Mouse (Mus musculus) T-helper 1 cell (primary cell): Measurements from ENCODE around the gene Ntn1.

Experiments
- in situ Hi-C: fragments of 300-600 bp; cut with MboI, MseI; formaldehyde crosslinking; loops from one replicate; pipeline ENCODE4 v1.15.1; 2025; ENCODE audit warnings: high pct_unique_total_duplicates

Gene Ntn1

DNA sequence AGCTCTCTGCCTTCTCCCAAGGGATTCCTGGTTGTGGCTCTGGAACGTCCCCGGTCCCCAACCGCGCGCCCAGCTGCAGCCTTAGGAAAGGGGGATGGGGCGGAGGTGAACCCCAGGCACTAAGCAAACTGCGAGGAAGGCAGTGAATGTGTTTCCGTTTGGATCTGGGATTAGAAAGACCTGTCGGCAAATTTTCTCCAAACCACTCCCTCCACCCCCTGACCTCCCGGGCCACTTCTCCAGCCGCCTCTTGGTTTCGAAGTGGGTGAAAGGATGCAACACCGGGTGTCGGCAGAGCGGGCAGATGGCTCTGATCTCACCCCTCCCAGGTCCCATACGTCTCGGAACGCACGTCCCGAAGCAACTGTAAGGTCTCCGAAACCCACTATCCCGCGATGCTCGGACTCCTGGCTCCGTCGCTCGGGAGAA is 16.0 kb downstream of the Ntn1 start:
- in situ Hi-C loops, result no loop called here

DNA sequence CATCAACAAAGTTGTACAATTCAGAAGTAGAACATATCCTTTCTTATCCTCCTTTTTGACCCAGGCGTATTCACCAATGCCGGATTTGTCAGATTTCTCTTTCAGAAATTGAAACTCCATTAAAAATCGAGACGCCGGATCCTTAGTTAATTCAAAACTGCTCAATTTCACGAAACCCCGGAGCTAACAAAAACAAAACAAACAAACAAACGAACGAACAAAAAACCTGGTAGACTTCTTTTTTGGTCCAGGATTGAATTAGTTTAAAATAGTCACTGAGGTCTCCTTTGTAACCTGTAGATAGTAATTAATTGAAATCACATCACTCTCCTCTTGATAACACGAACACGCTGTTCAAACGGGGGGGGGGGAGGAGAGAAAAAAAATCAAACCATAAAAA is 16.5 kb downstream of the Ntn1 start:
- in situ Hi-C loops, result no loop called here

DNA sequence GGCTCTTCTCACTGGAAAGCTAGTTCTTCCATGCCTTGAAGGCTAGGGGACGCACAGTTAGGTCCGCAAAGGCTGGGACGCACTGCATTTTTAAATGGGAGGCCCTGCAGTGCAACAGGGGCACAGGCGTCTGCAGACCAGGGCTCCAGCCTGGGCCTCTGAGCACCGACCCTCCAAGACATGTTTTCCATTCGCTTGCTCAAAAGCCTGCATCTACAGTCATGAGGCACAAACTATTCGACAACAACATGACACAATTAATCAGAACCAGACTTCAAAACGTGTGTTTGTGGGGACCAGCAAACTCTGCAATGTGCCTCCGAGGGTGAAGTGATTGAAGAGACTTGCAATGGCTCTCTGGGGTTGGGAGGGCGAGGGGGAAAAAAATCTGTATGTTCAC is 17.1 kb downstream of the Ntn1 start:
- in situ Hi-C loops, result no loop called here

DNA sequence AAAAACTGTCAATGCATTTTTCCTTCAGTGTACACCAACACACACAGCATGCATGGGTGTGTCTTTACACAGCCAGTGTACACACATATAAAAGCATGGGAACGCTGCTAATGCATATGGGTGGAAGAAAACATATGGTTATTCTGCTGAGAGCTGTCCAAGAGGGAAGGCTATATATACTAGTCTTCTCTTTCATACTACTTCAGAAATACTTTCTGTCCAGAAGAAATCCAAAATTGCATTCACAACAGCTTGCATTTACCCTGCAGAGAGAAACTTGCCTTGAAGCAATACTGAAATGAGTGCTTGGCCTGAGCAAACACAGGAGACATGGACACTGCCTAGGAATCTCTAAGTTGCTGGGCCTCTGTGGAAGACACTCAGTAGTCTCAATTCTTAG is 18.8 kb downstream of the Ntn1 start:
- in situ Hi-C loops, result no loop called here

DNA sequence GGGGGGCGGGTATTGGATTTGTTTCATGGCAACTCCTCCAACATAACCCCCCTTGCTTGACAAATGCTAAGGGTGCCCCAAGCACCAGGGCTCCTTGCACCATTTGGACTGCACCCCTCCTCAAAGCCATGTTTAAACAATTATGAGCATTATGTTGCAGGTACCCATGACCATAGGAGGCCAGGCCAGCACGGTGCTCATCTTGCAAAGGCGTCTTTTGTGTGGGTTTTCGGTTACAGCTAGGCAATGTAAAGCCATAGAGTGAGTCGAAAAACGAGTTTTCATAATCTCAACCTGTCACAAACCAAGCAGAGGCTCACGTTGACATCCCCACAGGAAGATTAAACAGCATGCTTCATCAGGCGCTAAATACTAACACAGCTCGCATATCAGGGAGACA is 19.3 kb downstream of the Ntn1 start:
- in situ Hi-C loops, result no loop called here

DNA sequence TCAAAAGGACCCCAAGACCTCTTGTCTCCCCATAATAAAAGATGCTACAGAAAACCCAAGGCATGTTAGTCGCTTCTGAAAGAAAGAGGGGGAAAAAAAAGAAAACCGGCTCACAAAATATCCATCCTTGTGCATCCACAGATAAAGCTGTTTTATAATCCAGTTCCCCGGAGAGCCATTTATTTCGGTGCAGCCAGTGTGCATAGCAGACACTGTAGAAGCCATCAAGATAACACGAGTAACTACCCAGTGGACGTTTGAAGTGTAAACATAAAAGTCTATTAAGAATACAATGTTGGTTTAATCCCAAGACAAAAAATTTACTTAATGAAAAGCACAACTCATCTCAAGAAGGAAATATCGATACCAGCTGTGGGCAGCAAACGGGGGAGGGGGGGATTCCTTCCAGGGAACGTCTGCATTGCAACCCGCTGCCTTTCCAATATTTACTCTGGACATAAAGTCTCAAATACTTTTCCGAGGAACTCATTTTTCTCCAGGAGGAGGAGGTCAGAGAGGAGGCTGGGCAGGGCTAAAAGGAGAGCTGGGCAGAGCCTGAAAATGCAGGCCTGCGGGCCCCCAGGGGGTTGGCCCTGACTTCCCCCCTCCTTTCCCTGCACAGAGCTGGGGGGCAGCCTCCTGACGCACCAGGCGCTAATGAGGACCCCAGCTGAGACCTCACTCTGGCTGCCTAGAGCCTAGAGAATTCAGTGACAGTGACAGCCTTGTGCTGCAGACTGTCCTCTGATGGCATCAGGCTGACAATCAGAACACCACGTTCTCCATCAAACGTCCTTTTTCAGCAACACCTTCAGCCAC is 21.5 kb downstream of the Ntn1 start:
- in situ Hi-C loops, result no loop called here

DNA sequence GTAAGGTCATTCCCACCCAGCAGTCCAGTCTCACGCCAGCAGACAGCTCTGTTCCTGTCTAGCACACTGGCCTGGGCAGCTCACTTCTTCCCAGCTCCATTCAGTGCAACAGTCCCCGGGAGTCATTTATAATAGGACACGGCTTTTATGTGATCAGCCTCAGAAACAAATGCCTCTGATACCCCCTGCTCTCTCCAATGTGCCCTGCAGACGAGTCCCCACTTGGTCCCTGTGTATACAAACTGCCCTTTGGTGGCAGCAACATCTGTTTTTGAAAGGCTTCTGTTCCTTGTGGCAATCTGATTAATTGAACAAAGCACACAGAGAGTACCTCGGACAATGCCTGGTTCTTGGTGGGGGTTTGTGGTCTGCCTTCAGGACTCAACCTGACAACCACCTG is 22.2 kb downstream of the Ntn1 start:
- in situ Hi-C loops, result no loop called here

DNA sequence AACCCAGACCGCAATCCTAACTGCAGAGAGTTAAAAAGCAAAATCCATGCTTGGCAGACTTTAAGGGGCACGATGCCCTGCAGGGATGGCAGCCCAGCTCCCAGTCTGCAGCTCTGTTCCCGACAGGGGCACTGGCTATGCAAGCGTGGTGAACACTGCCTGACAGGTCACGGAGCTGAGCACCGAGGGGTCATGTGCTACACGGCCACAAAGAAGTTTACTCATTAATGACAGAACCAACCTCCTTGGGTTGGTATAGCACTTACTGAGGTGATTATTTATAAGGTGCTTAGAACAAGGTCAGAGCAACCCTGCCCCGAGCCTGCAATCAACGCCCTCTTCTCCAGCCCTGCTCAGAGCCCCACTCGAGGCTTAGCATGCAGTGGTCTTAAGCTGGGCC is 27.5 kb downstream of the Ntn1 start:
- in situ Hi-C loops, result no loop called here

DNA sequence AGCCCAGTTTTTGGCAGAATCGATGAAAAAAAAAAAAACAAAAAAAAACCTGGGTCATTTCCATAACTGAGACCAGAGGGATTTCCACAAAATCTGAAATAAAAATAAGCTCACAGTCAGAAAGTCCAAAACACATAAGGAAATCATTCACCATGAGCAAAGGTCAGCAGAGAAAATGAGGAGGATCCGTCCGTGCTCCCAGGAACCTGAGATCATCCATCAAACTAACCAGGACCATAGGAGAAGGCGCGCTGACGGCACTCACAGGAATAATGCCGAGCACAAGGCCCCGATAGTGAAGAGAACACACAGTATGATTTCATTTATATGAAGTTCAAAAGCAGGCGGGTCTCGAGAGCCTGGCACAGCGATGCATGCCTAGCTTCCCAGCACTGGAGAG is 29.0 kb downstream of the Ntn1 start:
- in situ Hi-C loops, result no loop called here

DNA sequence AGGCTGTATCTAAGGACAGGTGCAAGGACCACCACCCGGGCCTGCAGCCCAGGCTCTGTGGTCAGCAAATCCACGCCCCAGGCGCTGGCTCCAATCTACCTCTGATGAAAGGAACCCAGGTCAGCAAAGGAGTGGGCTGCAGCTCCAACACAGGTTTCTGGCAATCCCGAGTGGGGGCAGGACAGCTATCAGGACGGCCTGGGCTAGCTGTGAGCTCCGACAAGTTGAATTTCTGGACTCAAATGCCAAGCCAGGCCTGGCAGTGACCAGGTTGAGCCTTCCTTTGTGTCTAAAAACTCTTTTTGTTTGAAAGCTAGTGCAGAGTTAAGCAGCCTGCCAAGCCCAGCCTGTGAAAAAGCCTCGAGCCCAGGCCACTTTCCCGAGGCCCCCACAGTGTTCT is 43.7 kb downstream of the Ntn1 start:
- in situ Hi-C loops, result no loop called here

DNA sequence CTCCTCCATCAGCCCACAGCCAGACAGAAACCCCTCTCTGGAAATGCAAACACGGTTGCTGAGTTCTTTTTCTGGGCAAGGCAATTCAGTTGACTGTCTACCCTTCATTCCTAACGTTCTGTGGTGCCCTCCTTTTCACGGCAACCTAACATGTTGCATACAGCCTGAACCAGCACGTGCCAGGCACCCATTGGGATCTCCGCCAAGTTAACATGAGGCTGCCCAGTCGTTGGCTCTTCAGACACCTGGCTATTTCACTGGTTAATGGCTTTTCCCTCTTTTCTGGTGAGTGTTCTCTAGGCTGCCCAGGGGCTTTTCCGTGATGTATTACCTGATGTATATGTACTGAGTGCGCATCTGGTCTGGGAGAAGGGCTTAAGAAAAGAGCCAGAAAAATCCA is 45.1 kb downstream of the Ntn1 start:
- in situ Hi-C loops, result no loop called here

DNA sequence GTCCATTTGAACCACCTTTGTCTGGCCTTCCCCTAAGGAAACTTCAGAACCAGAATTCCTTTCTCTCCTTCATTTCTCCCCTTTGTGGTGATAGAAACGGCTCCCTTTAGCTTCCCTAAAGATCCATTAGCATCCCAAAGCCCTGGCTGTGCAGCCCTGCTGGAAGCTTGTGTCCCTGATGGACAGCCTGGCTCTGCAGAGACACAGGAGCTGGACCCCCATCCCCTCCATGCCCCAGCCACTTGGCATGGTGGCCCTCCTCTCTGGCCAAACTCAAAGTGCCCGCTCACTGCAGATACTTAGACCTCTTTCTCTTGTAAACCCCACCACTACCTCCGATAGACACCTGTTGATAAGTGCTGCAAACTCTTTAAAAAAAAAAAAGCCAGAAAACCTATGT is 45.8 kb downstream of the Ntn1 start:
- in situ Hi-C loops, result no loop called here

DNA sequence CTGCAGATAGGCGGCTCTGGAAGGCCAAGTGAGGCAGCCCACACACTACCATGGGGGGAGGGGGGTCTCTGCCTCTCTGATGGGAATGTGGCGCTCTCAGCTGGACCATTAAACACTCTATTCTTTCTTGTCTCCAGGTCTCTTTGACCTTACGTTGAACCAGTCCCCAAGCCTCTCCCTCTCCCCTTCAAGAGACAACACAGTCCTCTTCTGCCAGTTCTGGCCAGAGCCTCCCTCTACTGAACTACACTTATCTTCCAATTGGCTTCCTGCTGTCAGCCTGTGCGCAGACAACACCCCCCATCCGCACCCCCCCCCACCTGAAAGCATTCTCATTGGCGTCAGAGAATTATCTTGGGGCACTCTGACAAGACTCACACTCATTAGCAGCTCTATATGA is 48.4 kb downstream of the Ntn1 start:
- in situ Hi-C loops, result no loop called here

DNA sequence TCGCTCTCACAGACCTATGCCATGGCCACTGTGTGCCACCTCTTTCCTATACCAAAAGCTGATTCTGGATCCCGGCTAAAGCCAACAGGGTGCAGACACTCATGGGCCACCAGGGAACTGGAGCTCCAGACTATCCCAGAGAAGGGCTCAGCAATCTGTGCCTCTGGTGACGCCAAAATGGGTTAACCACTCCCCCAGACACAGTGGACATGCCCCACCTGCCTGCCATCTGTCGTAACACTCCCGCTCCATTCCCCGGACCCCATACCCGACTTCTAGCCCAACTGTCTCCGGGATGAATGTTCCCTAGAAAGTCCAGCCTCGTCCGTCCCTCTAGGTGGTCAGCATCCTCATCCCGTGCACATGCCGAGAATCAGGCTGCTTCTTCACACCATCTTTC is 51.8 kb downstream of the Ntn1 start:
- in situ Hi-C loops, result loop anchor here (25.0 kb wide), 1 partner anchor 937 kb away; no protein-coding TSS in a partner anchor

DNA sequence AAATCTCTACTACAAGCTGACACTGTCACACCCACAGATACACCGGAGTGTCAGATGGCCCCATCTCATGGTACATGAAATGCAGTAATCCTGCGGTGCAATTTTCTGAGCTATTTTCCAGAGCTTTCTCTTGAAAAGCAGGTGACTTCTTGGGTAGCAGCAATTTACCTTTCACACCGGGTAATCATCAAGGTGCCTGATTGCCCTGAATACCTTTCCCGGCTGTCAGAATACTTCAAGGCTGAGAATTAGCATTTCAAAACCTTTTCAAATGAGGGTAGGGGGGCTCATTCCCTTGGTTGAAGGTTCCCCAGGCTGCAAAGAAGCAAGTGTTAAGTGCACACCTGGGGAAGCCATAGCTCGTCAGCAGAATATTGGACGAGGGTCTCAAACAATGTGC is 52.5 kb downstream of the Ntn1 start:
- in situ Hi-C loops, result loop anchor here (25.0 kb wide), 1 partner anchor 936 kb away; no protein-coding TSS in a partner anchor

DNA sequence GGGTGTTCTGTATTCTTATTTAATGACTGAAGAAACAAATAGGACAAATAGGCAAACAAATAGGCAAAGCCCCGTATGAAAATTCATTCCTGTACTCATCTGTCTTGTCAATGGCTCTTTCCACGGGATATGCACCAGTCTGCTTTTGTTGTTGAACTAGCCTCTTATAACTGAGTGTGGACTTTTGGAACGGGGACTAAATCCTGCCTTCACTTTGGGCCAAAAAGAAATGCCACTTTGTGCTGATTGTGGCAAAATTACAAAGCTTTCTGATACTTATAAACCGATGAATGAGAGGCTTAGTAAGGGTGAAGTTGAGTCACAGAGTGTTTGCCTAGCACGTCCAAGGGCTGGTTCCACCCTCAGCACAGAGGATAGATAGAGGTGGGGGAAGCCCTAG is 53.1 kb downstream of the Ntn1 start:
- in situ Hi-C loops, result loop anchor here (25.0 kb wide), 1 partner anchor 935 kb away; no protein-coding TSS in a partner anchor

DNA sequence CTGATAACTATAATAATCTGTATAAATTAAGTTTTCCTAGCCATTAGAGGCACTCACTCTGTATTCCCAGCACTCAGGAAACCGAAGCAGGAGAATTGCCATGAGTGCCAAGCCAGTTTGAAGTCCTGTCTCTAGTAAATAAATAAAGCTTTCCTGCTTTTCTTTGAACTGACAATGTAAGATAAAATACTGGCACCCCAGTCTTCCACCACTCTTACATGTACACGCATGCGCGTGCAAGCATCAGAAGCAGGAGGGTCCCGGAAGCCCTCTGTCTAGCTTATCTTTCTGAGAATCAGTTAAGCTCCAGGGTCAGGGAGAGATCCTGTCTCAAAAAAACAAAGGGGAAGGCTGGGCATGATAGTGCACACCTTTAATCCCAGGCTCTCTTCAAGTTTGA is 54.5 kb downstream of the Ntn1 start:
- in situ Hi-C loops, result loop anchor here (25.0 kb wide), 1 partner anchor 934 kb away; no protein-coding TSS in a partner anchor

DNA sequence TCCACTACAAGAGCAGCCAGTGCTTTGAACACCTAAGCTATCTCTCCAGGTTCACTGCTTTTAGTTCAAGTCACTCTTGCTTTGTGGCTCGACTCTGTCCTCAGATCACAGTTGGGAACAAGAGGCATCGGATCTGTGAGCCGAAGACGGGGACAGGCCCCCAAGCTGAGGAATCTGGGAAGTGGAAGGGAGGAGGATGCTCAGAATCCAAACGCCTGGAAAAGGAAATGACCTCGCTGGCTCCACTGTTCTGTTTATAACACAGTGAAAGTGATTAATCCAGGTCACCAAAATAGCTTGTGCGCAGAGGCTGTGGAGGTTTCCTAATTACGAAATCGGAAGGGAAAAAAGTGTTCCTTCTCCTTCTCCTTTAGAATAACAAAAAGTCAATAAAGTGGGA is 56.4 kb downstream of the Ntn1 start:
- in situ Hi-C loops, result loop anchor here (25.0 kb wide), 1 partner anchor 932 kb away; no protein-coding TSS in a partner anchor

DNA sequence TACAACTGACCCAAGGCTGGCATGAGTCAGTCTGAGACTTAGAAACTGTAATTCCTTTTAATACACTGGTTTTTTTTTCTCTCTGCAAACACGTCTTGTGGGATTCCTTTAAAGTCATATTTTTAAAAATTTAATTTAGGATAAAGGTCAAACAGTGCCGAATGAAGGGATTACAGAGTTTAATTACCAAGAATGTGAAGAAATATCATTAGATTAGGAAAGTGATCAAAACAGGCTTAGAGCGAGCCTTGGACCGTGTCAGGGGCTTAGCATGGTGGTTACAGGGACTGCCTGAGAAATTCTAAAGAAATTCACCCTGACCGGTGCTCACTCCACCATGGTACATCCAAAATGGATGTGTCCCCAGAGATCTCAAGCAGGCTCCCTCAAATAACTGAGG is 57.9 kb downstream of the Ntn1 start:
- in situ Hi-C loops, result loop anchor here (25.0 kb wide), 1 partner anchor 930 kb away; no protein-coding TSS in a partner anchor

DNA sequence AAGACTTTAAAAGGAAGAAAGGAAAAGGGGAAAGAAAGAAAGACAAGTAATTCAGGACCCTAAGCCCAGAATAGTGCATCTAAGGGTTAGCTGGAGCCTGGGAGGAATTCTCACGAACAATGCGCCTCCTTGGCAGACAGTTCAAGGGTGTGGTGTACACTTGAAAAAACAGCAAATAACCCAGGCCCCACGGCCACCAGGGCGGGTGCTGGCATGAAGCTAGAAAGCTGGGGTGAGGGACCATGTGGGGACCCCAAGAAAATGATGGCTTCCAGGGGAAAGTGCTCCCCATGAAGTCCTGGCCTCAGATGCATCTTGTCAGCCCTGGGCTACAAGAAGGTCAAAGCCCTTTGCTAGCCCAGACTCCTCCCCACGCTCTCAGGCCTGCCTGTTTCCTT is 58.6 kb downstream of the Ntn1 start:
- in situ Hi-C loops, result loop anchor here (25.0 kb wide), 1 partner anchor 930 kb away; no protein-coding TSS in a partner anchor

DNA sequence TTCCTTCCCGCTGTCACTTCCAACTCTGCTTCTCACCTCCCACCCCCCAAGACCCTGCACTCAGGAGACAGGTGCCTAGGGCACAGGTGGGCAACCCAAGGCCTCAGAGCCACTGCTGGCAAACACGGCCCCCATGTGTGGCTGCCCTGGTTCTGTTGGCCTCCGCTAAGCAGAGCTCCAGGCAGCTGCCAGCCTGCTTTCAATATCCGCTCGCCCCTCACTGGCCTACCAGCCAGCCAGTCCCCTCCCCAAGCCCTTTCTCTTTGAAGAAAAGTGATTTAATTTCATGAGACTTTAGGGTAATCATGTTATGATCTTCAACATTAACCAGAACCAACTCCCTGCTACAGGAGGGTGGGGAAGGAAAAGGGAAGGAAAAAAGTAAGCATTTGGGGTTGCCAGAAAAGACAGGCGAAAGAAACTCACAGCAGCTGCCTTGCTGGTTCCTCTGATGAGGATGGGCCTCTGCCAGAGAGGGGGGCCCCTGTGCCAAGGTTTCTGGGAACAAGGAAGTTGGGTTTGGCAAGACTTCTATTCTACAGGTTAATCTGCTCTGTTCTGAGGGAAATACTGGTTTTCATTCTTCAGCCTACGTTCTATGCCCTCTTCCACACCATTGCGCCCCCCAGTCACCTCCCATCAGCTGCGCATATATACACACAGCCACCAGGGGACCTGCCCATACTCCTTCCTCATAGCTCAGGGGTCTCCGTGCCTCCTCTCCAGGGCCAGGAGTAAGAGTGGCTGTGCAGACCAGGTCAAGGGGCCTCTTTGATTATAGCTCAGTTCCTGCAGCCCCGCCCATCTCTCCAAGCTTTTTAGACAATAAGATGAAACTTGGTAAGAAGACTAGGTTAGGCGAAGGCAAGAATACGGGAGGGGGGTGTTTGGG is 59.3 kb downstream of the Ntn1 start:
- in situ Hi-C loops, result loop anchor here (25.0 kb wide), 1 partner anchor 929 kb away; no protein-coding TSS in a partner anchor

DNA sequence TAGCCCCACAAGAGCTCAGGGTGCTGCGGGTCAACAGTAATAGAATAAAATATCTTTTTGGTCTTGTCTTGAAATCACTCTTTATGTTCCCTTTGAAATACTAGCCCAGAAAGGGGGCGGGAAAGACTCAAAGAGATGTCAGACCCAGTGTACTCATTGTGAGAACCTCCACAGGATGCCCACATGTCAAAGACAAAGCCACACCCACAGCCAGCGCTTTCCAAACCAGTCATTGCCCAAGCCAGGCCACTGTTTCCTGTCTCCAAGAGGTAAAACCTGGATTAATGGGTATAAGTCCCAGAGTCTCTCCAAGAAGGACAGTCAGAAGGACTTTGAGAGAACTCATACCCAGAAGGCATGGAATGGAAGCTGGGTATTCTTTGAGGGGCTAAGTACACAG is 60.3 kb downstream of the Ntn1 start:
- in situ Hi-C loops, result loop anchor here (25.0 kb wide), 1 partner anchor 928 kb away; no protein-coding TSS in a partner anchor
